Mouse (Mus musculus): Measurements from ENCODE around the gene Rnase13. TPM values are rescaled to one million over a fixed set of nuclear protein-coding genes. Genes with fewer than 3 reads are reported as not detected.

Gene Rnase13
- polyA plus RNA-seq, 1 experiment from 2014 or later: not detected

DNA sequence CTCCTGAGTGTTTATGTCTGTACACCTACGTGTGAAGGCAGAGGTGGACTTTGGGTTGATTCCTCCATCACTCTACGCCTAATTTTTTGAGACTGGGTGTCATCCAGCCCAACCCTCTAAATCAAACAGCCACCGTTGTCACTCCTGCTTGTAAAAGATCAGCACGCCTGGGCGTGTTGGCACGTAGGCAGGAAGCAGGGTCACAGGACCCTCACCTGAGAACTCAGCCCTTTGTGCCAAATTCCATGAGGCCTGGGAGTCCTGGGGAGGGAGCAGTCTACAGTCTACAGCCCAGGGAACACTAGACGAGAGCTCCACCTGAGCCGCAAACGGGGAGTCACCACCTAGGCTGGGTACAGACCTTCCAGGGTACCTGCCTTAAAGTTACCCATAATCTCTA is 18.8 kb downstream of the Rnase13 start:
- H3K9me3 ChIP-seq (ENCODE audit: control insufficient read depth, low read length): no peaks in the 10 kb centered on the region

DNA sequence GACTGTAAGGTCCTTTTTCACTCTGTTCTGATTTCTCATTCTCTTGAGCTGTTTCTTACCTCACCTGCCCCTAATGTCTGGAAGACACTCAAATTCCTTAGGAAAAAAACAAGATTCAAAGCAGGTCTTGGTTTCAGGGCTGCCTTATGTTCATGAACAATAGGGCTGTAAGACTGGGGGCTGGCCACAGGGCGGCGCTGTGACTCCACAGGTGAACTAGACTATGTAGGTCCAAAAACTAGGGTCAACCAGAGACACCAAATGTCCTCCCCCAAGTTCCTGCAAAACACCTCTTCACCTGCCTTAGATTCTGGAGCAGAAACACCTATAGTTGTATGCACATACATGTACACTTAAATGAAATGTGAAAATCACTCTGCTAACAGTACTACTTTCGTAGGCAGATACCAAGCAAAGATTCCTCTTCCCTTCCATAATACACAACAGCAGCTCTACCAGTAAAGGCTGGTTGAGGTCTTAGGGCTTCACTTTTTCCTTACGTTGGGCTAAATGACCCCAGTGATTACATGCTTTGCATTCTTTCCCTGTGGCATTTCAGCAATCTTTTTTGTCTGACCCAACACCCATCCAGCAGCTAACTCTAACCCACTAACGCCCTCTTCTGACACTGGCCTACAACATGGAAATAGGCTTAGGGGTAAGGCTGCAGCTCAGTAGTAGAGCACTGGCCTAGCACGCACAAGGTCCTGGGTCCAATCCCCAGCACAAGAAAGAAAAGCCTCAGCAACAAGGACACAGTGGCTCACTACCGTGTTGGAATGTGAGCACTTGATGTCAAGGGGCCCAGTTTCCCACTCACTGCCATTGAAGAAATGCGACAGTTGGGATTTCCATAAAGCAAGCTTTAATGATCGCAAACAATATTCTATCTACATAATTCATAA is 19.5 kb downstream of the Rnase13 start:
- Histone ChIP-seq H3K4me1 (replicated peaks; ENCODE audit: control insufficient read depth, insufficient read depth, low read length) (no peaks in the 10 kb centered on the region), H3K4me2 (replicated peaks) (no peak overlapping the region), H3K27ac (no peak overlapping the region), H3K4me3 (replicated peaks; ENCODE audit: low read length) (no peak overlapping the region), H3K27me3 (ENCODE audit: control insufficient read depth, insufficient read depth, low read length) (no peaks in the 10 kb centered on the region), H3K36me3 (replicated peaks; ENCODE audit: control insufficient read depth, insufficient read depth) (no peaks in the 10 kb centered on the region), H3K9me3 (ENCODE audit: control insufficient read depth, low read length) (no peaks in the 10 kb centered on the region), H3K9ac (no peak overlapping the region)
- 61% methylated on average over 9 of the region's 9 CpGs for WGBS
- DNase-seq (ENCODE audit: low spot score): peak; percentile 89
- ATAC-seq (ENCODE audit: low FRiP score): peak; percentile 76; the same call in 1 of the 2 replicates

More for the DNA sequence above, 18.8 kb downstream of the Rnase13 start:
- Histone ChIP-seq H3K27ac (no peak overlapping the region), H3K36me3 (replicated peaks; ENCODE audit: control insufficient read depth, insufficient read depth) (no peaks in the 10 kb centered on the region), H3K27me3 (ENCODE audit: control insufficient read depth, insufficient read depth, low read length) (no peaks in the 10 kb centered on the region), H3K9ac (no peak overlapping the region), H3K4me1 (replicated peaks; ENCODE audit: control insufficient read depth, insufficient read depth, low read length) (no peaks in the 10 kb centered on the region), H3K4me2 (replicated peaks) (no peak overlapping the region), H3K4me3 (replicated peaks; ENCODE audit: low read length) (no peak overlapping the region)
- ATAC-seq (ENCODE audit: low FRiP score) (0 out of 2 replicates have a peak, but pooled peaks have one; percentile 23), DNase-seq (ENCODE audit: low spot score) (no peak)
- WGBS: 95% methylated on average over 9 of the region's 9 CpGs

DNA sequence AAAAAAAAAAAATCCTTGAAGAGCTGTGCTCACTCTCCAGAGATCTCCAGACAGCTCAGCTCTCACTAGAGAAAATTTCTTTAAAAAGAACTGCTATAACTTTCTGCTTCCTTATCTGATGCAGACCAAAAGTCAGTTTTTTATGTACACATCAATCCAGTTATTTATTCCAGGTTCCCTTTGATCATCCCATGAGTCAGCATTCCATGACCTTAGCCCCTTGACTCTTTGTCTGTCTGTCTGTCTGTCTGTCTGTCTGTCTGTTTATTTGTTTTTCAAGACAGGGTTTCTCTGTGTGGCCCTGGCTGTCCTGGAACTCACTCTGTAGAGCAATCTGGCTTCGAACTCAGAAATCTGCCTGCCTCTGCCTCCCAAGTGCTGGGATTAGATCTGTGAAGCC is 23.2 kb downstream of the Rnase13 start:
- Histone ChIP-seq H3K4me2 (replicated peaks) (no peak overlapping the region), H3K4me1 (replicated peaks; ENCODE audit: control insufficient read depth, insufficient read depth, low read length) (no peaks in the 10 kb centered on the region), H3K36me3 (replicated peaks; ENCODE audit: control insufficient read depth, insufficient read depth) (peaks cover 22% of the 10 kb centered on the region), H3K27me3 (ENCODE audit: control insufficient read depth, insufficient read depth, low read length) (no peaks in the 10 kb centered on the region), H3K27ac (no peak overlapping the region), H3K9me3 (ENCODE audit: control insufficient read depth, low read length) (no peaks in the 10 kb centered on the region), H3K4me3 (replicated peaks; ENCODE audit: low read length) (no peak overlapping the region), H3K9ac (no peak overlapping the region)
- DNase-seq (ENCODE audit: low spot score): no peak
- WGBS: 100% methylated on average over 1 of the region's 1 CpGs
- no peak for ATAC-seq (ENCODE audit: low FRiP score)

DNA sequence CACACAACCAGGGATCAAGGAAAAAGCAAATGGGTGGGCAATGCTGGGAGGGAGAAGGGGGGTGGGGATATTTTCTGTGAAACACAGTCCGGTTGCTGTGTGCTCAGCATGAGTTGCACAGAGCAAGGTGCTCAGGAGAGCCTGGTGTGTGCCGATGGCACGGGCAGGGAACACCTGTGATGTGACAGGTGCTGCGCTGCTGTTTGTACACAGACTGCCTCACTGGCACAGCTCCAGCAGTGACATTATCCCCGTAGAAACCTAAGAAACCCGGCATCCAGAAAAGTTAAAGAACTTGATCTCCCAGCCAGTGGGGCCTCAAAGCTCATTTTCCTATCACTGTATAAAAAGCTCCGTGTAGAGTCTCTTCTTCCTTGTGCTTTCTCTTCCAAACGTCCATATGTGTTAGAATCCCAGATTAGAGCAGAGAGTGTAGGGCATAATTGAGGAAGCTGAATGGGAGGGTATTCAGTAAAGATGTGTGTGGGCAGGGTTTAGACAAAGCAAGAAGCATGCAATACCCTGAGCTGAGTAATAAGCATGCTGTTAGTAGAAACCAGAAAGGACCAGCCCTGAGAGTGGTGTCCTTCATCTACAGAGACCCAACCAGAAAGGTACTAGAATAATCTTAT is 25.9 kb downstream of the Rnase13 start:
- H3K4me1 ChIP-seq (replicated peaks; ENCODE audit: control insufficient read depth, insufficient read depth, low read length): no peaks in the 10 kb centered on the region
- H3K27ac ChIP-seq: no peak overlapping the region
- 82% methylated on average over 8 of the region's 8 CpGs for WGBS
- ATAC-seq (ENCODE audit: low FRiP score): no peak
- H3K9me3 ChIP-seq (ENCODE audit: control insufficient read depth, low read length): no peaks in the 10 kb centered on the region
- H3K36me3 ChIP-seq (replicated peaks; ENCODE audit: control insufficient read depth, insufficient read depth): peaks cover 45% of the 10 kb centered on the region
- H3K4me3 ChIP-seq (replicated peaks; ENCODE audit: low read length): no peak overlapping the region
- no peak overlapping the region for H3K9ac ChIP-seq
- H3K4me2 ChIP-seq (replicated peaks): no peak overlapping the region
- no peak for DNase-seq (ENCODE audit: low spot score)
- no peaks in the 10 kb centered on the region for H3K27me3 ChIP-seq (ENCODE audit: control insufficient read depth, insufficient read depth, low read length)

DNA sequence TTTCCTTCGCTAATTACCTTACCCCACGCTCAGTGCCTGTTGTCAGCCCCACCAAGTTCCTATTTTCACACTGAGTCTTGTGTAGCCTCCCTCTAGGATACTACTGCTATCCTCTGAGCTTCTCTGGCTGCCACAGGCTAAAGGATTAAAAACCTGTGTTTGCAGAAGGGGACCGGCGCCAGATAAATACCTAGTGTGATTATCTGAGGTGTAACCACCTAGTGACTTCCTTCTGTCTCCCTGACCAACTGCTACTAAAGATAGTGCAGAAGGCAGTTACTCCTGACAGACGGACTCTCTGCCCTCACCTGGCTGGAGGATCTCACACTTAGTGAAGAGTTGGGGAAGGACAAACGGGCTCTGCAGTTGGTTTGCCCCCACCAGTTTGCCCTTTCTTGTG is 26.6 kb downstream of the Rnase13 start:
- ATAC-seq (ENCODE audit: low FRiP score): no peak
- no peaks in the 10 kb centered on the region for H3K4me1 ChIP-seq (replicated peaks; ENCODE audit: control insufficient read depth, insufficient read depth, low read length)
- no peak overlapping the region for H3K4me2 ChIP-seq (replicated peaks)
- H3K9ac ChIP-seq: no peak overlapping the region
- H3K27ac ChIP-seq: no peak overlapping the region
- H3K4me3 ChIP-seq (replicated peaks; ENCODE audit: low read length): no peak overlapping the region
- DNase-seq (ENCODE audit: low spot score): no peak
- peaks cover 52% of the 10 kb centered on the region for H3K36me3 ChIP-seq (replicated peaks; ENCODE audit: control insufficient read depth, insufficient read depth)
- H3K27me3 ChIP-seq (ENCODE audit: control insufficient read depth, insufficient read depth, low read length): no peaks in the 10 kb centered on the region
- WGBS: 88% methylated on average over 6 of the region's 6 CpGs
- no peaks in the 10 kb centered on the region for H3K9me3 ChIP-seq (ENCODE audit: control insufficient read depth, low read length)

DNA sequence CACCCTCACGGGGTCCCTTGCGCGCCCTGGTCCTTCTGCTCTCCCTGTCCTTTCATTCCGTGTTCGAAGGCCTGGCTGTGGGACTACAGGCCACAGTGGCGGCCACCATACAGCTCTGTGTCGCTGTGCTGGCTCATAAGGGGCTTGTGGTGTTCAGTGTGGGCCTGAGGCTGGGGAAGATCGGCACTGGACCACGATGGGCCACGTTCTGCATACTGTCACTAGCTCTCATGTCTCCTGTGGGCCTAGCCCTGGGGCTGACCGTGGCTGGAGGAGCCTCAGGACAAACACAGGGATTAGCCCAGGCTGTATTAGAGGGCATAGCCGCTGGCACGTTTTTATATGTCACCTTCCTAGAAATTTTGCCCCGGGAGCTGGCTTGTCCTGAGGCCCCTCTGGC is 27.5 kb downstream of the Rnase13 start:
- WGBS: 83% methylated on average over 14 of the region's 14 CpGs
- Histone ChIP-seq H3K36me3 (replicated peaks; ENCODE audit: control insufficient read depth, insufficient read depth) (peaks cover 61% of the 10 kb centered on the region), H3K4me3 (replicated peaks; ENCODE audit: low read length) (no peak overlapping the region), H3K4me1 (replicated peaks; ENCODE audit: control insufficient read depth, insufficient read depth, low read length) (no peaks in the 10 kb centered on the region), H3K4me2 (replicated peaks) (no peak overlapping the region), H3K9ac (no peak overlapping the region), H3K27me3 (ENCODE audit: control insufficient read depth, insufficient read depth, low read length) (no peaks in the 10 kb centered on the region), H3K27ac (no peak overlapping the region), H3K9me3 (ENCODE audit: control insufficient read depth, low read length) (no peaks in the 10 kb centered on the region)
- no peak for DNase-seq (ENCODE audit: low spot score)
- ATAC-seq (ENCODE audit: low FRiP score): no peak

DNA sequence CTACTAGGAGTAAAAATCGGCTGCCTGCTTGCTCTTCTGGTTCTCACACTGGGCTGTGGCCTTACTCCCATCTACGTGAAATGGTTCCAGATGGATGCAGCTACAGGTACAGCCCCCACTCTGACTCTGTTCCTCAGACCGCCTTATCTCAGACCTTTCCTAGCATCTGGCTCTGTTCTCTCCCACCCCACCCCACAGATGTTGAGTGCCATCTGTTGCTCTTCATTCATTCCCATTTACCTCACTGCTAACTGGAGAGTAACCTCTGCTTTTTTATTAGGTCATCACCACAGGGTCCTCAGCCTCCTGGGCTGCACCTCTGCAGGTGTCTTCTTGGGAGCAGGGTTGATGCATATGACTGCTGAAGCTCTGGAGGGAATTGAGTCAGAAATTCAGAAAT is 28.8 kb downstream of the Rnase13 start:
- H3K4me3 ChIP-seq (replicated peaks; ENCODE audit: low read length): no peak overlapping the region
- H3K27ac ChIP-seq: no peak overlapping the region
- 0 out of 2 replicates have a peak, but pooled peaks have one; percentile 34 for ATAC-seq (ENCODE audit: low FRiP score)
- no peaks in the 10 kb centered on the region for H3K27me3 ChIP-seq (ENCODE audit: control insufficient read depth, insufficient read depth, low read length)
- no peaks in the 10 kb centered on the region for H3K4me1 ChIP-seq (replicated peaks; ENCODE audit: control insufficient read depth, insufficient read depth, low read length)
- no peak overlapping the region for H3K9ac ChIP-seq
- WGBS: 74% methylated on average over 3 of the region's 3 CpGs
- H3K9me3 ChIP-seq (ENCODE audit: control insufficient read depth, low read length): no peaks in the 10 kb centered on the region
- peaks cover 74% of the 10 kb centered on the region for H3K36me3 ChIP-seq (replicated peaks; ENCODE audit: control insufficient read depth, insufficient read depth)
- H3K4me2 ChIP-seq (replicated peaks): no peak overlapping the region
- no peak for DNase-seq (ENCODE audit: low spot score)

DNA sequence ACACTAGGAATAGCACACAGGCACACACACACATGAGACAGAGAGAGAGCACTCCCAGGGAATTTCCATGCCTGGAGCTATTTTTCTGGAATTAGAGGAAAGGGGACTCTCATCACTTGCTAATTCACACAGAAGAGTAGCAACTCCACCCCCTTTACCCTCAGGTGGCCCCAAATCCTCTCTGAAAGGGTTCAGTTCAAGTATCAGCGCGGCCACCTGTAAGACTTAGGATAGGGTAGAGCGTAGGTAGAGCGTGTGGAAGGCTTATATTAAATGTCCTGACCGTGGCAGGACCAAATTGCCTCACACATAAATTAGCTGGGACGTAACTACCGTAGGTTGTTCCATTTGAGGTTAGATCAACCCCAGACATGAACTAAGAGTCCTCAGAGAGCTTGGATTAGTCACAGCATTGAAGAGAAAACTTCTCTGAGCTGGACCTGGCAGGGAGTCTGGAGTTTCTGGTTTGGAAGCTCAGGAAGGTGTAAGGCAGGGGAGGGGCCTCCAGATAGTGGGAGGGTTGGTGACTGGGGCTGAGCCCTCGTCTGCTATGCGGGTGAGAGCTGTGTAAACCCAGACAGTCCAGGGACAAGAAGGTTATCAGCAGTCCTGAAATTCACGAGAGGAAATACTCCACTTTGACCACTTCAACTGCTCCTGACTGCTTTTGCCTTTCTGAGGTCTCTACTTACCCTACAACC is 29.3 kb downstream of the Rnase13 start:
- Histone ChIP-seq H3K27ac (no peak overlapping the region), H3K36me3 (replicated peaks; ENCODE audit: control insufficient read depth, insufficient read depth) (peaks cover 80% of the 10 kb centered on the region), H3K4me3 (replicated peaks; ENCODE audit: low read length) (no peak overlapping the region), H3K9ac (no peak overlapping the region), H3K9me3 (ENCODE audit: control insufficient read depth, low read length) (no peaks in the 10 kb centered on the region), H3K4me2 (replicated peaks) (no peak overlapping the region), H3K27me3 (ENCODE audit: control insufficient read depth, insufficient read depth, low read length) (no peaks in the 10 kb centered on the region), H3K4me1 (replicated peaks; ENCODE audit: control insufficient read depth, insufficient read depth, low read length) (no peaks in the 10 kb centered on the region)
- DNase-seq (ENCODE audit: low spot score) (no peak), ATAC-seq (ENCODE audit: low FRiP score) (0 out of 2 replicates have a peak, but pooled peaks have one; percentile 22)
- 33% methylated on average over 10 of the region's 10 CpGs for WGBS

All from hindbrain, embryonic 14.5 days (tissue).